Mouse (Mus musculus): ENCODE measurements around the gene Setd7.

GRCm38 (mm10) chr3:51475706-51476105 lies 85.0 kb downstream of the Setd7 start:
- TF ChIP-seq CTCF (IDR thresholded peaks at IDR 0.05; ENCODE audit: borderline replicate concordance, insufficient read depth, low read length): no peak
- TF ChIP-seq POLR2A (IDR thresholded peaks at IDR 0.05; ENCODE audit: low read depth, low read length): no peak
